Mouse (Mus musculus) layer of hippocampus, postnatal 25 days (tissue): ENCODE measurements around the gene Phgr1. TPM values are rescaled to one million over a fixed set of nuclear protein-coding genes. Genes with fewer than 3 reads are reported as not detected.

Source experiments
- DNase-seq, 2 experiments: peaks; one replicate each; pipeline ENCODE4 v3.0.0; 2022; ENCODE audit warnings: mixed read lengths in 2 of 2, low spot score in 1 of 2; ENCODE audit errors: extremely low spot score in 1 of 2
- total RNA-seq, 2 experiments: library from RNA; stranded (reverse); gene quantifications; 2 replicates each; pipeline ENCODE4 v1.2.3; 2021

The Phgr1 gene
- not detected for total RNA-seq

- no peak for DNase-seq
These were observed at the start of gene Phgr1 for GRCm38 (mm10) chr2:118772158-118772874. TSS of gene Phgr1 (plus strand) at chr2:118772769.

- DNase-seq, result no peak
These were observed 48.7 kb upstream of the Phgr1 start for GRCm38 (mm10) chr2:118723693-118724486.

- DNase-seq, result no peak
These were observed 47.1 kb upstream of the Phgr1 start for GRCm38 (mm10) chr2:118725511-118725910.

GRCm38 (mm10) chr2:118726873-118727272 is 45.7 kb upstream of the Phgr1 start:
- no peak for DNase-seq

GRCm38 (mm10) chr2:118727911-118728310 is 44.7 kb upstream of the Phgr1 start:
- no peak for DNase-seq

GRCm38 (mm10) chr2:118728337-118728736 is 44.2 kb upstream of the Phgr1 start, which contains the start of gene Plcb2:
TSS of gene Plcb2 (minus strand) at chr2:118728438.
- no peak for DNase-seq

- no peak for DNase-seq
These were observed 43.4 kb upstream of the Phgr1 start for GRCm38 (mm10) chr2:118729194-118729593.

GRCm38 (mm10) chr2:118729816-118730621 is 42.5 kb upstream of the Phgr1 start:
- no peak for DNase-seq

- peak; percentile 67 to 83 for DNase-seq
These were observed 42.0 kb upstream of the Phgr1 start for GRCm38 (mm10) chr2:118730622-118730915.

GRCm38 (mm10) chr2:118731981-118732380 is 40.6 kb upstream of the Phgr1 start:
- no peak for DNase-seq

GRCm38 (mm10) chr2:118733341-118733740 is 39.2 kb upstream of the Phgr1 start:
- peak in 1 of 2 experiments; percentile 35 for DNase-seq

- no peak for DNase-seq
These were observed 32.2 kb upstream of the Phgr1 start for GRCm38 (mm10) chr2:118740341-118740740.

- no peak for DNase-seq
These were observed 31.4 kb upstream of the Phgr1 start for GRCm38 (mm10) chr2:118741183-118741582.

GRCm38 (mm10) chr2:118743261-118743943 is 29.2 kb upstream of the Phgr1 start:
- DNase-seq, result no peak

GRCm38 (mm10) chr2:118744621-118745020 is 27.9 kb upstream of the Phgr1 start:
- no peak for DNase-seq

- DNase-seq, result peak; percentile 78 to 84
These were observed 27.2 kb upstream of the Phgr1 start, which contains the start of gene Inafm2 for GRCm38 (mm10) chr2:118745232-118745884. TSS of gene Inafm2 (plus strand) at chr2:118745758.

GRCm38 (mm10) chr2:118745915-118746901 is 26.4 kb upstream of the Phgr1 start:
- DNase-seq, result peak in 1 of 2 experiments; percentile 38

GRCm38 (mm10) chr2:118747301-118747960 is 25.1 kb upstream of the Phgr1 start:
- peak in 1 of 2 experiments; percentile 35 for DNase-seq
